Mouse (Mus musculus): Measurements from ENCODE around the gene Dstyk.

- TF ChIP-seq CTCF (IDR thresholded peaks at IDR 0.05) (no peak), EP300 (IDR thresholded peaks at IDR 0.05) (no peak)
Observed at GRCm38 (mm10) chr1:132434032-132434431, 16.7 kb downstream of the Dstyk start.
